8 mouse cellular contexts compared by ENCODE assay signal in the genomic region with DNA sequence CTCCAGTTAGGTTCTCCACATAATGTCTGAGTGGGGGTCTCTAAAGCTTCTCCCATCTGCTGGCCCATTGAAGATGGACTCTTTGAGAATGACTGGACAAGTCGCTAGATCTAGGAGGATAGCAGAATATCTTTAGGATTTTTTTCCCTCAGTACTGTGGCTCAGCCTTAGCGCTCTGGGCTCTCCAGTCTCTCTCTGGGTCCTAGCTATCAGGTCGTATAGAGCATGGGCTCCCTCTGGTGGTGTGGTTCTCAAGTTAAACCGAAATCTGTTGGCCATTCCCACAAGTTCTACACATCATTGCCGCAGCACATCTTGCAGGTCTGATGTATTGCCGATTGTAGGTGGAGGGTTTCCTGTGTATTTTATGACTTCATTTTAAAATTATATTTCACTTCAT.
A peak's percentile ranks its signal among the peaks of the same experiment; 100 is the strongest.
DNase-seq lines count a peak whose midpoint lies in the region; ATAC-seq lines count a peak whose summit lies in the region.

No protein-coding gene starts in this region.

- DNase-seq in MEL-GATA-1-ER (ENCODE audit: extremely low read depth, low read depth): peak; percentile 79
- DNase-seq in c-Kit-positive CD71-positive TER-119-positive erythroid progenitor cells, embryonic 14.5 days (ENCODE audit: low spot score): peak; percentile 44
- peak; percentile 91 for DNase-seq in forebrain, embryonic 14.5 days (ENCODE audit: low spot score)
- peak; percentile 84 for DNase-seq in heart, postnatal 4 days
- DNase-seq in layer of hippocampus, adult 8-10 months (ENCODE audit: low spot score in 2 of 2): peak; percentile 62 to 82
- peak; percentile 88 for DNase-seq in lung, postnatal 10 days
- DNase-seq in retina, postnatal 1 day: peak; percentile 89
- peak; percentile 80 for DNase-seq in thymus, postnatal 25 days

- H3K9me3 ChIP-seq in forebrain, embryonic 14.5 days (replicated peaks; ENCODE audit: control insufficient read depth, low read length): no peaks in the 10 kb centered on the region

- H3K4me2 ChIP-seq in forebrain, embryonic 14.5 days (ENCODE audit: low read length): no peak overlapping the region

- H3K27me3 ChIP-seq in forebrain, embryonic 14.5 days (replicated peaks; ENCODE audit: control insufficient read depth, insufficient read depth, low read length): no peaks in the 10 kb centered on the region

- H3K36me3 ChIP-seq in forebrain, embryonic 14.5 days (ENCODE audit: control insufficient read depth, insufficient read depth, low read length): no peaks in the 10 kb centered on the region

- H3K4me1 ChIP-seq in forebrain, embryonic 14.5 days (ENCODE audit: control insufficient read depth, insufficient read depth, low read length): no peaks in the 10 kb centered on the region

- H3K4me3 ChIP-seq in forebrain, embryonic 14.5 days (ENCODE audit: low read depth, low read length): no peak overlapping the region

- peak; percentile 68 for ATAC-seq in forebrain, embryonic 14.5 days

- 32% methylated on average over 6 of the region's 6 CpGs for WGBS in forebrain, embryonic 14.5 days

- no peak overlapping the region for H3K27ac ChIP-seq in forebrain, embryonic 14.5 days (ENCODE audit: low read depth, low read length)

- H3K9ac ChIP-seq in forebrain, embryonic 14.5 days (ENCODE audit: low read length): no peak overlapping the region
